In the genomic region with DNA sequence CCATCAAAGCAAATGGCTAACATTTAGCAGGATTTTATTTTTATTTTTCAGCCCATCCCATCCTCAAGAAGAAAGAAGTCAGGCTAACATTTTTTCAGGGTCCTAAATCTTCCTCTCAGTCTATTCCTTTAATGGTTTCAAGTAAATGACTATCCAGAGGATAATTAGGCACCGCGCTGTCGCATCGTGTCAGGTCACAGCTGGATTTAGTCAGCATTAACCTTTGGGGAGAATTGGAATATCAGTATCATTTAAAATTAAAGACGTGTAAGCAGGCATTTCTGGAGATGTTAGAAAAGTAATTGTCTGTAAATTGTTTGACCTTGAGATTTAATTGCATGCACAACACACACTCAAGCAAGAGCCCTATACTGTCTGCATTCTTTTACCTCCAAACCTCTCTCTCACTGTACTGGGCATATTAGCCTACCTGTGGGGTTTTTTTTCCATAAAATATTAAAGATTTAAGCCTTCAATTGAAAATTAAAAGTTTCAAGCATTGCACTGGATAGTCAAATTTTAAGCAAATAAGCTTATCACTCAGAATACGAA, we compare ENCODE assay signal across 23 mouse cellular contexts.
A peak's percentile ranks its signal among the peaks of the same experiment; 100 is the strongest.
DNase-seq lines count a peak whose midpoint lies in the region; ATAC-seq lines count a peak whose summit lies in the region.
"Had no signal": no experiment of that assay in that cellular context is flagged by ENCODE, and none has a peak within 500 bp of the region (broad histone marks: within the 10 kb centered on the region; RNA-seq: fewer than 3 reads in every experiment).

No protein-coding gene starts in this region.

- 0 out of 2 replicates have a peak, but pooled peaks have one; percentile 31 for ATAC-seq in midbrain, embryonic 11.5 days (ENCODE audit: low FRiP score)
- ATAC-seq in forebrain, embryonic 13.5 days, result no peak; the same call in 1 of the 2 replicates
- ATAC-seq in neural tube, embryonic 14.5 days (ENCODE audit: low read depth), result peak; percentile 57; the same call in 1 of the 2 replicates
- ATAC-seq: Patski had no signal

- H3K9me3 ChIP-seq in midbrain, embryonic 11.5 days (ENCODE audit: control insufficient read depth, low read length), result no peaks in the 10 kb centered on the region
- no peaks in the 10 kb centered on the region for H3K9me3 ChIP-seq in midbrain, embryonic 10.5 days (replicated peaks)
- no peaks in the 10 kb centered on the region for H3K9me3 ChIP-seq in forebrain, embryonic 10.5 days
- H3K9me3 ChIP-seq in forebrain, embryonic 13.5 days (replicated peaks), result no peaks in the 10 kb centered on the region
- no peaks in the 10 kb centered on the region for H3K9me3 ChIP-seq in neural tube, embryonic 14.5 days (ENCODE audit: control insufficient read depth, low read length)
- H3K9me3 ChIP-seq: G1E; limb, embryonic 10.5 days; liver, embryonic 15.5 days; lung, embryonic 15.5 days; stomach, embryonic 15.5 days had no signal

- no peaks in the 10 kb centered on the region for H3K36me3 ChIP-seq in midbrain, embryonic 11.5 days (ENCODE audit: control insufficient read depth, insufficient read depth, low read length)
- H3K36me3 ChIP-seq in midbrain, embryonic 10.5 days, result no peaks in the 10 kb centered on the region
- H3K36me3 ChIP-seq in forebrain, embryonic 10.5 days (replicated peaks), result no peaks in the 10 kb centered on the region
- H3K36me3 ChIP-seq in forebrain, embryonic 13.5 days (ENCODE audit: poor library complexity, severe bottlenecking), result no peaks in the 10 kb centered on the region
- H3K36me3 ChIP-seq in neural tube, embryonic 14.5 days (ENCODE audit: control insufficient read depth, insufficient read depth, low read length), result no peaks in the 10 kb centered on the region
- H3K36me3 ChIP-seq: G1E; limb, embryonic 10.5 days; liver, embryonic 15.5 days; lung, embryonic 15.5 days; stomach, embryonic 15.5 days had no signal

- H3K4me2 ChIP-seq in midbrain, embryonic 11.5 days, result no peak overlapping the region
- peak overlapping the region; percentile 33; the same call in 1 of the 2 replicates for H3K4me2 ChIP-seq in forebrain, embryonic 13.5 days
- H3K4me2 ChIP-seq in neural tube, embryonic 14.5 days (ENCODE audit: low read depth, low read length), result no peak overlapping the region
- H3K4me2 ChIP-seq: heart, embryonic 11.5 days; liver, embryonic 15.5 days; lung, embryonic 15.5 days; stomach, embryonic 15.5 days had no signal

- no peaks in the 10 kb centered on the region for H3K4me1 ChIP-seq in midbrain, embryonic 11.5 days (ENCODE audit: control insufficient read depth, insufficient read depth, low read length)
- H3K4me1 ChIP-seq in midbrain, embryonic 10.5 days, result peaks cover 15% of the 10 kb centered on the region
- H3K4me1 ChIP-seq in forebrain, embryonic 10.5 days, result peaks cover 60% of the 10 kb centered on the region
- peaks cover 56% of the 10 kb centered on the region for H3K4me1 ChIP-seq in forebrain, embryonic 13.5 days
- no peaks in the 10 kb centered on the region for H3K4me1 ChIP-seq in neural tube, embryonic 14.5 days (ENCODE audit: control insufficient read depth, insufficient read depth, low read length)
- H3K4me1 ChIP-seq: liver, embryonic 15.5 days; lung, embryonic 15.5 days; stomach, embryonic 15.5 days had no signal

- 62% methylated on average over 6 of the region's 6 CpGs for WGBS in midbrain, embryonic 11.5 days
- 70% methylated on average over 6 of the region's 6 CpGs for WGBS in midbrain, embryonic 10.5 days
- WGBS in forebrain, embryonic 10.5 days, result 50% methylated on average over 6 of the region's 6 CpGs
- 15% methylated on average over 6 of the region's 6 CpGs for WGBS in forebrain, embryonic 13.5 days
- 28% methylated on average over 6 of the region's 6 CpGs for WGBS in neural tube, embryonic 14.5 days

- no peak overlapping the region for H3K4me3 ChIP-seq in midbrain, embryonic 11.5 days (ENCODE audit: low read depth, low read length)
- H3K4me3 ChIP-seq in midbrain, embryonic 10.5 days, result no peak overlapping the region
- no peak overlapping the region for H3K4me3 ChIP-seq in forebrain, embryonic 10.5 days
- H3K4me3 ChIP-seq in forebrain, embryonic 13.5 days, result no peak overlapping the region
- no peak overlapping the region for H3K4me3 ChIP-seq in neural tube, embryonic 14.5 days (ENCODE audit: low read depth, low read length)
- H3K4me3 ChIP-seq: limb, embryonic 10.5 days; liver, embryonic 15.5 days; lung, embryonic 15.5 days; stomach, embryonic 15.5 days had no signal

- no peaks in the 10 kb centered on the region for H3K27me3 ChIP-seq in midbrain, embryonic 11.5 days (ENCODE audit: control insufficient read depth, insufficient read depth, low read length)
- H3K27me3 ChIP-seq in midbrain, embryonic 10.5 days (ENCODE audit: low read depth, poor library complexity, severe bottlenecking), result no peaks in the 10 kb centered on the region
- no peaks in the 10 kb centered on the region for H3K27me3 ChIP-seq in forebrain, embryonic 10.5 days (ENCODE audit: poor library complexity, severe bottlenecking)
- H3K27me3 ChIP-seq in forebrain, embryonic 13.5 days, result no peaks in the 10 kb centered on the region
- no peaks in the 10 kb centered on the region for H3K27me3 ChIP-seq in neural tube, embryonic 14.5 days (ENCODE audit: control insufficient read depth, insufficient read depth, low read length)
- H3K27me3 ChIP-seq: CH12.LX; liver, embryonic 15.5 days; lung, embryonic 15.5 days; stomach, embryonic 15.5 days had no signal

- no peak overlapping the region for H3K27ac ChIP-seq in midbrain, embryonic 11.5 days (ENCODE audit: low read depth, low read length)
- no peak overlapping the region for H3K27ac ChIP-seq in midbrain, embryonic 10.5 days (replicated peaks)
- H3K27ac ChIP-seq in forebrain, embryonic 10.5 days, result peak overlapping the region; percentile 56; the same call in 1 of the 2 replicates
- peak overlapping the region; percentile 73 for H3K27ac ChIP-seq in forebrain, embryonic 13.5 days
- H3K27ac ChIP-seq in neural tube, embryonic 14.5 days (ENCODE audit: low read depth, low read length), result no peak overlapping the region
- H3K27ac ChIP-seq: kidney, postnatal 0 days; limb, embryonic 10.5 days; liver, embryonic 15.5 days; lung, embryonic 15.5 days; macrophage; stomach, embryonic 15.5 days had no signal

- DNase-seq in midbrain, embryonic 11.5 days (ENCODE audit: low spot score, missing footprints), result no peak
- no peak for DNase-seq in midbrain, embryonic 10.5 days (ENCODE audit: low spot score)
- no peak for DNase-seq in forebrain, embryonic 10.5 days (ENCODE audit: extremely low spot score, low spot score)
- no peak for DNase-seq in cerebellum, postnatal 4 days (ENCODE audit: low spot score in 2 of 2)
- DNase-seq in gastrocnemius, postnatal 36 days, result no peak
- DNase-seq: B cell, adult 2 months; cerebellum, adult 18-20 months; cerebellum, postnatal 14 days; kidney, adult 2 months; liver; thymus, postnatal 36 days had no signal

- intact Hi-C loops in gastrocnemius, postnatal 36 days (cut with DNase I), result no loop called here

- H3K9ac ChIP-seq in midbrain, embryonic 11.5 days (ENCODE audit: low read length), result no peak overlapping the region
- no peak overlapping the region; the same call in 1 of the 2 replicates for H3K9ac ChIP-seq in forebrain, embryonic 13.5 days
- H3K9ac ChIP-seq in neural tube, embryonic 14.5 days (replicated peaks; ENCODE audit: low read depth, low read length), result no peak overlapping the region
- H3K9ac ChIP-seq: liver, embryonic 15.5 days; lung, embryonic 15.5 days; stomach, embryonic 15.5 days had no signal

Comparison
In these comparisons a context has a peak if more than half of its experiments do, and no peak if none do; other contexts are left out.
1. H3K27ac ChIP-seq: peak in forebrain, embryonic 10.5 days (single experiment) and forebrain, embryonic 13.5 days (single experiment); none in midbrain, embryonic 11.5 days (single experiment), midbrain, embryonic 10.5 days (single experiment) and neural tube, embryonic 14.5 days (single experiment).